Mouse (Mus musculus) forebrain, embryonic 11.5 days (tissue): ENCODE results near the gene Polr2i. TPM values are rescaled to one million over a fixed set of nuclear protein-coding genes. Genes with fewer than 3 reads are reported as not detected.
"Not testable (repeated sequence)": the region's sequence is repeated elsewhere in the genome, so short reads cannot be mapped to it uniquely, and the experiment has no call there.

Experiments used
- ATAC-seq: fragments of 200-750 bp; cut with Nextera tagmentation; replicated peaks from 2 replicates; pipeline ENCODE4 v1.8.0; 2017; ENCODE audit warnings: moderate TSS enrichment; ENCODE audit not compliant: low FRiP score
- DNase-seq: peaks from one replicate; pipeline ENCODE4 v3.0.0-alpha.2; 2017; ENCODE audit warnings: low spot score
- H3K27ac ChIP-seq: fragments of 300-500 bp; sonication (generic); 2 replicates; pipeline ENCODE4 v1.5.1; 2014; ENCODE audit warnings: low read depth, low read length
- H3K27me3 ChIP-seq: fragments of 300-500 bp; sonication (generic); 2 replicates; pipeline ENCODE4 v1.6.1; 2014; ENCODE audit warnings: mild to moderate bottlenecking, low read length, mixed read lengths; ENCODE audit not compliant: control insufficient read depth, insufficient read depth
- H3K36me3 ChIP-seq: fragments of 300-500 bp; sonication (generic); 2 replicates; pipeline ENCODE4 v1.6.1; 2014; ENCODE audit warnings: mild to moderate bottlenecking, low read length, moderate library complexity, mixed read lengths; ENCODE audit not compliant: control insufficient read depth, insufficient read depth
- H3K4me1 ChIP-seq: fragments of 300-500 bp; sonication (generic); replicated peaks from 2 replicates; pipeline ENCODE4 v1.6.1; 2014; ENCODE audit warnings: low read length, mixed read lengths; ENCODE audit not compliant: control insufficient read depth, insufficient read depth
- H3K4me2 ChIP-seq: fragments of 300-500 bp; sonication (generic); 2 replicates; pipeline ENCODE4 v1.6.1; 2014; ENCODE audit warnings: low read depth, mild to moderate bottlenecking, low read length, moderate library complexity, mixed read lengths; ENCODE audit not compliant: severe bottlenecking
- H3K4me3 ChIP-seq: fragments of 300-500 bp; sonication (generic); 2 replicates; pipeline ENCODE4 v1.5.1; 2014; ENCODE audit warnings: low read depth, low read length
- H3K9ac ChIP-seq: fragments of 300-500 bp; sonication (generic); 2 replicates; pipeline ENCODE4 v1.6.1; 2014; ENCODE audit warnings: low read length
- H3K9me3 ChIP-seq: fragments of 300-500 bp; sonication (generic); 2 replicates; pipeline ENCODE4 v1.6.1; 2016; ENCODE audit warnings: low read length, mixed read lengths; ENCODE audit not compliant: control insufficient read depth
- WGBS: fragments of 180-500 bp; shearing (Covaris S2); extraction: QIAGEN DNeasy Blood & Tissue Kit; methylation state at CpG from one replicate; pipeline ENCODE4 v1.1.7; 2014; 5-methylcytosine and 5-hydroxymethylcytosine counted together
- polyA plus RNA-seq: library from polyadenylated mRNA; unstranded; fragments of >200 nt; fragmentation: Nextera tagmentation; extraction: Ambion mirVana; gene quantifications from 2 replicates; pipeline ENCODE4 v1.2.1, GENCODE M21; 2014

Polr2i gene
- polyA plus RNA-seq, 1 experiment from 2014 or later = 166 TPM

DNA sequence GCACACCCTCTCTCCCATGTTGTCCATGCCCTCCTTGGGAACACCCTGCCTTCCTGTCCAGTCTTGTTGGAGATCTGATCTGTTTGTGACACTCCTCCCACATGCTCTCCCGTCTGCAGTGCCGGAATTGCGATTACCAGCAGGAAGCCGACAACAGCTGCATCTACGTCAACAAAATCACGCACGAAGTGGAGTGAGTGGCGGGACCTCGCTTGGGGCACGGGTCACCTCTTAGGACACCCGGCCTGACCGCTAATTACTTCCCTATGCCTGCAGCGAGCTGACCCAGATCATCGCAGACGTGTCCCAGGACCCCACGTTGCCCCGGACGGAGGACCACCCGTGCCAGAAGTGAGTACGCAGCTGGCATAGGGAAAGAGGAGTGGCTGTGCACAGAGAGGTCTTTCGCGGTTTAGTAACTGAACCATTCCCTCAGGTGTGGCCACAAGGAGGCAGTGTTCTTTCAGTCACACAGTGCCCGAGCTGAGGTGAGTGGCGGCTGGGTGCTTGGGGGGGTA, 942 bp downstream of the Polr2i start:
- Histone ChIP-seq H3K27ac (peak overlapping the region; percentile 96; the same call in 1 of the 2 replicates), H3K36me3 (no peaks in the 10 kb centered on the region; the same call in 1 of the 2 replicates), H3K4me2 (peak overlapping the region; percentile 64), H3K4me1 (peaks cover 5% of the 10 kb centered on the region), H3K9ac (peak overlapping the region; percentile 78), H3K4me3 (peak overlapping the region; percentile 79), H3K27me3 (no peaks in the 10 kb centered on the region), H3K9me3 (no peaks in the 10 kb centered on the region)
- WGBS = 6% methylated on average over 24 of the region's 24 CpGs
- peak; percentile 79 for DNase-seq
- ATAC-seq = peak; percentile 28

DNA sequence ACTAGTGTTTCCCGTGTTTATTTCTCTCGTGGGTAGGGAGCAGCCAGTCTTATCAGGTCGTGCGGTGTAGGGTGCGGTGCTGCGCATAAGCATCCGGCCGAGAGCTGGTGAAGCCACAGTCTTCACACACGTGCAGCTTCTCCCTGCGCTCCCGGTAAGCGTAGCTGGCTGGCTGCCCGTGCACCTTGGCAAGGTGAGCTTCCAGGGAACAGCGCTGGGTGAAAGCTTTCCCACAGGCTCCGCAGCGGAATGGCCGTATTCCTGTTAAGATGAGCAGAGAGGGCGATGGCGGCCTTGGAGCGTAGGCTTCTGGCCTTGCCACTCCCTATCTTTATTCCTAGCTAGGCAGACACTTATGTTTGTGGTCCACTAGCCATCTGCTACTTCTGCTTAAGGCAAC, 1.6 kb downstream of the Polr2i start:
- 92% methylated on average over 20 of the region's 20 CpGs for WGBS
- no peak for ATAC-seq
- no peak overlapping the region for H3K27ac ChIP-seq

DNA sequence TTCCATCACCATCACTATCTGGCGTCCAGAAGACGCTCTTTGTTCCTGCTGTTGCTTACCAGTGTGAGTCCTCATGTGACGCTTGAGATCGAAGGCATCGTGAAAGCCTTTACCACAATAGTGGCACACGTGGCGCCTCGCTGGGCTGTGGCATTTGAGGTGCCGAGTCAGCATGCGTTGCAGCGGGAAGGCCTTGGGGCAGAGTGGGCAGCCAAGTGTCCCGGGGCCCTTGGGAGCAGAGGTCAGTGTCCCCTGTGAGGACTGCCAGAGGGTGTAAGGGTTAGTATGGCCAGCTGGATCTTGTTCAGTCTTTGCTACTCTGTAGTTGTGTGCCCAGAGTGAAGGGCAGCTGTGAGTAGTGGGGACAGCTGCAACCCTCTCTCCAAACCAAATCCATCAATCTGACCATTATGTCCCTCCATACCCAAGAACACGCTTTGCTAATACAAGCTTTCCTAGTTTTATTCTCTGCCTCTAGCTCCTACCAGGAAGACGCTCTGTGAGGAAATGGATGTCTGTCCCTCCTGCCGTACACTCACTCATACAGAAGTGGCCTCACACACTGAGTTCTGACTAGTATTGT, 2.6 kb downstream of the Polr2i start:
- Histone ChIP-seq H3K4me1 (peaks cover 5% of the 10 kb centered on the region), H3K36me3 (no peaks in the 10 kb centered on the region; the same call in 1 of the 2 replicates), H3K9ac (no peak overlapping the region), H3K27me3 (no peaks in the 10 kb centered on the region), H3K27ac (no peak overlapping the region), H3K4me2 (no peak overlapping the region), H3K4me3 (no peak overlapping the region), H3K9me3 (no peaks in the 10 kb centered on the region)
- DNase-seq (no peak), ATAC-seq (no peak)
- WGBS = 93% methylated on average over 15 of the region's 15 CpGs

More for the DNA sequence above, 1.6 kb downstream of the Polr2i start:
- H3K4me2 ChIP-seq = peak overlapping the region; percentile 64; the same call in 1 of the 2 replicates
- H3K4me1 ChIP-seq = peaks cover 5% of the 10 kb centered on the region
- H3K9ac ChIP-seq = no peak overlapping the region
- no peak overlapping the region for H3K4me3 ChIP-seq
- no peaks in the 10 kb centered on the region; the same call in 1 of the 2 replicates for H3K36me3 ChIP-seq
- DNase-seq = no peak
- no peaks in the 10 kb centered on the region for H3K27me3 ChIP-seq
- H3K9me3 ChIP-seq = no peaks in the 10 kb centered on the region

DNA sequence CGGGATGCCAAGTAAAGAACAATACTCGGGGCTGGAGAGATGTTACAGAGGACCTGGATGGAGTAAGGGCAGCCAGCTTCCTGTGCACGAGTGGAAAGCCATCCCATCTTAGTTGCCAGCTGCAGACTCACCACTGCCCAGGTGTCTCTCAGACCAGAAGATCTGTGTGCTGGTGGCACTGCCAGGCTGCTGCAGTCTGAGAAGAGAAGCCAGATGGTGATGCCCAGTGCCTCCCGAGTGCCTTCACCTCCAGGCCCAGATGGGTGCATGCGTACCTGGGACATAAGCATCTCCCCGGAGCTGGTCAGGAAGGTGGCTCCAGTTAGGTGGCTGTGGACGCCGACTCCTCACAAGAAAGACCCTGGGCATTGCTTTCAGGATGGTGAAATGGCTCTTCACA, 3.3 kb downstream of the Polr2i start:
- Histone ChIP-seq H3K9ac (no peak overlapping the region), H3K27ac (no peak overlapping the region), H3K36me3 (no peaks in the 10 kb centered on the region; the same call in 1 of the 2 replicates), H3K4me2 (no peak overlapping the region), H3K4me1 (peaks cover 5% of the 10 kb centered on the region), H3K9me3 (no peaks in the 10 kb centered on the region), H3K4me3 (no peak overlapping the region), H3K27me3 (no peaks in the 10 kb centered on the region)
- ATAC-seq (no peak), DNase-seq (no peak)
- WGBS = 92% methylated on average over 8 of the region's 8 CpGs

DNA sequence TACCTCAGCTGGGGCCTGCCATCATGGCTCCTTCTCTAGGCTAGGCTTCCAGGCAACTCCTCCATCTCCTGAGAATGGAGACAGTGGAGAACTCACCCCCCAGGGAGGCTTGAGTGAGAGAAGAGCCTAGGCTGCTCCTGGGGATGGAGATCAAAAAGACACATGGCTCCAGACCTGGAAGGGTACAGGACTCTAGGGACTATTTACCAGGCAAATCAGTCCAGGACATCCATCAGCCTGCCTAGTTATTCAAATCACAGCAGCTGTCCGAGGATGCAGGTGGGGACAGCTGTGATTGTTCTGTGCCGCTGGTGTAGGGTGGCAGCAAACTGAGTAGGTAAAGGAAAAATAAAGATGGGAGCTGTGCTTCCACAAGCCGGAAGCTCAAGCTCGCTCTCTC, 3.9 kb downstream of the Polr2i start, which contains the start of gene Ovol3:
TSS of gene Ovol3 (minus strand) at position 101 of the 400 bp plus-strand sequence.
- no peak for ATAC-seq
- 93% methylated on average over 4 of the region's 4 CpGs for WGBS
- Histone ChIP-seq H3K4me1 (peaks cover 5% of the 10 kb centered on the region), H3K4me3 (no peak within 1 kb of the TSS), H3K27me3 (no peaks in the 10 kb centered on the region), H3K27ac (no peak within 1 kb of the TSS), H3K9ac (no peak within 1 kb of the TSS), H3K36me3 (no peaks in the 10 kb centered on the region; the same call in 1 of the 2 replicates), H3K4me2 (no peak within 1 kb of the TSS), H3K9me3 (no peaks in the 10 kb centered on the region)
- no peak for DNase-seq

DNA sequence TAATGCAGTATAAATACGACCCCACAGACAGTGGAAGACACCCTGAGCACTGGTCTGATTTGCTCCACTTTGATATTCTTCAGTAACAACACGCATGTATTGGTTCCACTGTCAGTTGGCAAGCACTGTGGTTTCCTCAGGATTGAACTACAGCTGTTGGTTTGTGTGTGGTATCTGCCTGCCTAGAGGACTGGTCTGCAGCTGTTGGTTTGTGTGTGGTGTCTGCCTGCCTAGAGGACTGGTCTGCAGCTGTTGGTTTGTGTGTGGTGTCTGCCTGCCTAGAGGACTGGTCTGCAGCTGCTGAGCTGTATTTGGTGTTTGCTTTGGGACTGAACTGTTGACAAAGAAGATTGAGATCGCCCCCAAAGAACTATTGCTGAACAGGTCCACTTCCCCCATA, 5.6 kb downstream of the Polr2i start:
- H3K4me2 ChIP-seq, H3K9me3 ChIP-seq, H3K4me3 ChIP-seq, H3K36me3 ChIP-seq, DNase-seq, ATAC-seq, H3K27ac ChIP-seq, H3K9ac ChIP-seq, H3K4me1 ChIP-seq, H3K27me3 ChIP-seq: not testable (repeated sequence)
- 87% methylated on average over 3 of the region's 3 CpGs for WGBS

DNA sequence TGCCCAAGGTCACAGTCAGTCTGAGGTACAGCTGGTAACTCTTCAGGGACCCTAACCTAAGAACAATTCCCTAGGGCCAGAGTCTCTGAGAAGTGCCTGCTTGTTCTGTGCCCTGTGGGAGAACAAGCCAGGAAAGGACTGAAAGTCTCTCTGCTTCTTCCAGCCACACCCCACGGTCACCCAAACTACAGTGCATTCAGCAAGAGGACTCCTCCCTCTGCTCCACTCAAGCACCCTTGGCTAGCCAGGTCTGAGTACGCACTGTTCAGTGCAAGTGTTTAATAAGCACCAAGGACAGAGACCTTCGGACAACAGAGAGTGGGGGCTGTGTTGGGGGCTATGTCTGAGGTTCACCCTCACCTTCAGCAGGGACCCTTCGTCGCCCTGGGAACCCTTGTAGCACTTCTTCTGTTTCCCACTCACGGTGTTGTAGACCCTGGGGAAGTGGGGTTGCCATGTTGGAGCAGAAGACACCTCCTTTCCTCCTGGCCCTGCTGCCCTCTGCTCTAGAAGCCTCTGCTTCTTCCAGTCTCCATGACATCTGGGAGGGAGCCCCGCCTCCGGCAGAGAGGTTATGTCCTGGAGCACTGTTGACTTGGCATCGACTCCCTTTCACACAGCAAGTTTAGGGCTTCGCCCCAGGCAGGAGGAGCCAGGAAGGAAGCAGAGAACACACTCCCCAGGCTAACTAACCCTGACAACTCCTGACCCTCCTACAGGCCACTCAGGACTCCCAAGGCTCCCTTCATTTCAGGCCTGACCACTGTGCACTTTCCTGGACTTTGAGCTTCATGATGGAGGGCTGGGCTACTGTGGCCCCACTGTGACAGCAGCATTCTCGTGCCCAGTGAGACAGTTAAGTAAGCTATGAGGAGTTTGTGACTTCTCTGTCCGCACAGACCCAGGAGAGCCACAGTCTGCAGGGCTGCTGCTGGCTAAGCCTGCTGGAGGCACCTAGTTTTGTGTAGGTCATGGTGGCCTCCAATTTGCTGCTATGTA, 20.5 kb downstream of the Polr2i start:
- no peak overlapping the region for H3K4me3 ChIP-seq
- ATAC-seq (no peak), DNase-seq (no peak)
- no peaks in the 10 kb centered on the region for H3K9me3 ChIP-seq
- H3K4me1 ChIP-seq = no peaks in the 10 kb centered on the region
- 90% methylated on average over 12 of the region's 12 CpGs for WGBS
- H3K9ac ChIP-seq = no peak overlapping the region
- H3K36me3 ChIP-seq = no peaks in the 10 kb centered on the region; the same call in 1 of the 2 replicates
- H3K4me2 ChIP-seq = no peak overlapping the region
- no peaks in the 10 kb centered on the region for H3K27me3 ChIP-seq
- no peak overlapping the region for H3K27ac ChIP-seq

DNA sequence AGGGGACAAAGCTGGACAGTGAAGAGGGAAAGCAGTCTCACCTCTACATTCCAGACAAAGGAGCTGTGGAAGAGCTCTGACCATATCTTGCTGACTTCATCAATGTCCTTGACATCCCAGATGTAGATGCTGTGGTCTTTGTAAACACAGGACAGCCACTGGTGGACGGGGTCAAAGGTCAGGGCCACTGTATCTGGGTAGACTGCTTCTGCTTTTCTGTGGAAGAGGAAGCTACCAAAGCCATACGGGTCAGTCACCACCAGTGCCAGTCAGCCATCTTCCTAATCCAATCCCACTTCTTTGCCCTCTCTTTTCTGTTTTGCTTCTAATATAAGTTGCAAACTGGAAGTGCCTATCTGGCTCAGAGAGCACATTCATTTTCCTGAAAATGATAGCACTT, 33.3 kb downstream of the Polr2i start:
- no peak for ATAC-seq
- H3K4me2 ChIP-seq = no peak overlapping the region
- DNase-seq = no peak
- no peak overlapping the region for H3K4me3 ChIP-seq
- H3K36me3 ChIP-seq = peaks cover 5% of the 10 kb centered on the region; the same call in 1 of the 2 replicates
- no peaks in the 10 kb centered on the region for H3K4me1 ChIP-seq
- 80% methylated on average over 2 of the region's 2 CpGs for WGBS
- H3K27me3 ChIP-seq = no peaks in the 10 kb centered on the region
- no peak overlapping the region for H3K27ac ChIP-seq
- H3K9ac ChIP-seq = no peak overlapping the region
- H3K9me3 ChIP-seq = no peaks in the 10 kb centered on the region
